Mouse (Mus musculus) cerebellum, adult 2 months (tissue): ENCODE measurements around the gene Wwox. TPM values are rescaled to one million over a fixed set of nuclear protein-coding genes. Genes with fewer than 3 reads are reported as not detected.

Experiments
- DNase-seq, 2 experiments: peaks; one replicate each; pipeline ENCODE4 v3.0.0; 2021
- H3K27ac ChIP-seq: fragments of 200-500 bp; 2 replicates; pipeline ENCODE4 v1.5.1; 2012; ENCODE audit warnings: low read length, control low read depth, inconsistent platforms; ENCODE audit not compliant: insufficient read depth
- H3K27me3 ChIP-seq: fragments of 200-500 bp; 2 replicates; pipeline ENCODE4 v1.6.1; 2012; ENCODE audit warnings: inconsistent platforms, mild to moderate bottlenecking, low read length, moderate library complexity; ENCODE audit not compliant: control insufficient read depth, insufficient read depth
- H3K4me1 ChIP-seq: fragments of 200-500 bp; 2 replicates; pipeline ENCODE4 v1.6.1; 2011; ENCODE audit warnings: low read length; ENCODE audit not compliant: control insufficient read depth, insufficient read depth
- H3K4me3 ChIP-seq: fragments of 200-500 bp; replicated peaks from 2 replicates; pipeline ENCODE3; 2011; ENCODE audit warnings: mild to moderate bottlenecking, low read depth, low read length, control low read depth; ENCODE audit not compliant: insufficient read depth
- CTCF ChIP-seq: fragments of 200-500 bp; IDR thresholded peaks from 2 replicates; pipeline ENCODE4 v1.5.1; 2011; ENCODE audit warnings: low read depth, mild to moderate bottlenecking, control low read depth, low read length, moderate library complexity, borderline replicate concordance; ENCODE audit not compliant: insufficient read depth
- POLR2A ChIP-seq: fragments of 200-500 bp; IDR thresholded peaks from 2 replicates; pipeline ENCODE4 v1.6.1; 2011; ENCODE audit warnings: low read length, control low read depth, borderline replicate concordance; ENCODE audit not compliant: insufficient read depth
- WGBS: fragments of 180-500 bp; shearing (Covaris S2); methylation state at CpG from one replicate; pipeline ENCODE4 v1.1.7; 2018; 5-methylcytosine and 5-hydroxymethylcytosine counted together
- polyA plus RNA-seq: library from polyadenylated mRNA; depleted of rRNA; stranded (reverse); fragments of >200 nt; gene quantifications from 2 replicates; pipeline ENCODE4 v1.2.3, GENCODE M21; 2012

The Wwox gene
- polyA plus RNA-seq, 1 experiment, result 35.2 TPM

- Histone ChIP-seq H3K27ac (no peak overlapping the region), H3K4me3 (no peak overlapping the region), H3K27me3 (no peaks in the 10 kb centered on the region), H3K4me1 (no peaks in the 10 kb centered on the region)
- TF ChIP-seq POLR2A (no peak), CTCF (no peak)
- DNase-seq, result no peak
- 85% methylated on average over 16 of the region's 16 CpGs for WGBS
Measured at GRCm38 (mm10) chr8:114958437-114959107, 519.1 kb downstream of the Wwox start.

GRCm38 (mm10) chr8:114959406-114959805 is 520.0 kb downstream of the Wwox start:
- TF ChIP-seq CTCF (no peak), POLR2A (no peak)
- no peak for DNase-seq
- Histone ChIP-seq H3K27me3 (no peaks in the 10 kb centered on the region), H3K4me1 (no peaks in the 10 kb centered on the region), H3K4me3 (no peak overlapping the region), H3K27ac (no peak overlapping the region)
- WGBS, result 91% methylated on average over 11 of the region's 11 CpGs

- Histone ChIP-seq H3K27ac (no peak overlapping the region), H3K27me3 (no peaks in the 10 kb centered on the region), H3K4me3 (no peak overlapping the region), H3K4me1 (no peaks in the 10 kb centered on the region)
- no peak for DNase-seq
- 75% methylated on average over 1 of the region's 1 CpGs for WGBS
- TF ChIP-seq CTCF (no peak), POLR2A (no peak)
Measured at GRCm38 (mm10) chr8:114962494-114962893, 523.0 kb downstream of the Wwox start.

- no peaks in the 10 kb centered on the region for H3K4me1 ChIP-seq
- TF ChIP-seq CTCF, result no peak
- no peak for TF ChIP-seq POLR2A
- H3K4me3 ChIP-seq, result no peak overlapping the region
- no peaks in the 10 kb centered on the region for H3K27me3 ChIP-seq
- H3K27ac ChIP-seq, result no peak overlapping the region
- no peak for DNase-seq
- WGBS, result 86% methylated on average over 4 of the region's 4 CpGs
Measured at GRCm38 (mm10) chr8:114963282-114963681, 523.8 kb downstream of the Wwox start.

GRCm38 (mm10) chr8:114964206-114964605 is 524.8 kb downstream of the Wwox start:
- DNase-seq, result no peak
- Histone ChIP-seq H3K27ac (no peak overlapping the region), H3K4me1 (no peaks in the 10 kb centered on the region), H3K4me3 (no peak overlapping the region), H3K27me3 (no peaks in the 10 kb centered on the region)
- TF ChIP-seq POLR2A (no peak), CTCF (no peak)
- WGBS, result 98% methylated on average over 6 of the region's 6 CpGs

GRCm38 (mm10) chr8:114968842-114969241 is 529.4 kb downstream of the Wwox start:
- Histone ChIP-seq H3K27ac (no peak overlapping the region), H3K4me3 (no peak overlapping the region), H3K27me3 (no peaks in the 10 kb centered on the region), H3K4me1 (no peaks in the 10 kb centered on the region)
- TF ChIP-seq CTCF (0 out of 2 replicates have a peak, but pooled peaks have one; percentile 13), POLR2A (no peak)
- DNase-seq, result no peak
- WGBS, result 90% methylated on average over 4 of the region's 4 CpGs

- 35% methylated on average over 8 of the region's 8 CpGs for WGBS
Measured at GRCm38 (mm10) chr8:114971378-114971777, 531.9 kb downstream of the Wwox start.

GRCm38 (mm10) chr8:114973002-114973461 is 533.6 kb downstream of the Wwox start:
- Histone ChIP-seq H3K27me3 (no peaks in the 10 kb centered on the region), H3K27ac (no peak overlapping the region), H3K4me3 (no peak overlapping the region), H3K4me1 (no peaks in the 10 kb centered on the region)
- no peak for DNase-seq
- WGBS, result 71% methylated on average over 12 of the region's 12 CpGs
- no peak for TF ChIP-seq POLR2A
- TF ChIP-seq CTCF, result no peak

More at GRCm38 (mm10) chr8:114971378-114971777, 531.9 kb downstream of the Wwox start:
- Histone ChIP-seq H3K27ac (no peak overlapping the region), H3K4me1 (no peaks in the 10 kb centered on the region), H3K4me3 (no peak overlapping the region), H3K27me3 (no peaks in the 10 kb centered on the region)
- peak; percentile 75 to 81 for DNase-seq
- TF ChIP-seq CTCF (peak; percentile 90), POLR2A (no peak)
